Mouse (Mus musculus): ENCODE measurements around the gene Mtus2. TPM values are rescaled to one million over a fixed set of nuclear protein-coding genes. Genes with fewer than 3 reads are reported as not detected.

Gene Mtus2
- total and polyA plus RNA-seq, 3 experiments, result 0.03 to 0.13 TPM; not detected in 1

GRCm38 (mm10) chr5:148090191-148090821 is 133.2 kb downstream of the Mtus2 start:
- no peak for TF ChIP-seq MAFK (IDR thresholded peaks at IDR 0.05; ENCODE audit: insufficient replicate concordance, low read length)
- no peak for TF ChIP-seq MYC (IDR thresholded peaks at IDR 0.05; ENCODE audit: low read depth, low read length)
- no peak for TF ChIP-seq RAD21 (IDR thresholded peaks at IDR 0.05; ENCODE audit: low read depth, low read length)
- TF ChIP-seq PAX5 (IDR thresholded peaks at IDR 0.05; ENCODE audit: low read length), result no peak
- no peak for TF ChIP-seq USF2 (conservative IDR thresholded peaks at IDR 0.05; ENCODE audit: low read depth, low read length)
- TF ChIP-seq HCFC1 (IDR thresholded peaks at IDR 0.05; ENCODE audit: low read depth, low read length), result no peak
- TF ChIP-seq POLR2A (IDR thresholded peaks at IDR 0.05; ENCODE audit: low read depth, low read length), result no peak
- no peak for TF ChIP-seq CHD1 (IDR thresholded peaks at IDR 0.05; ENCODE audit: low read depth, low read length)
- no peak for TF ChIP-seq TCF12 (IDR thresholded peaks at IDR 0.05; ENCODE audit: low read depth, low read length)
- TF ChIP-seq MAZ (IDR thresholded peaks at IDR 0.05; ENCODE audit: low read depth, low read length), result no peak
- no peak for TF ChIP-seq MXI1 (IDR thresholded peaks at IDR 0.05; ENCODE audit: low read depth, low read length)
- TF ChIP-seq JUN (IDR thresholded peaks at IDR 0.05; ENCODE audit: insufficient read depth, low read depth, low read length), result no peak
- no peak for TF ChIP-seq RCOR1 (conservative IDR thresholded peaks at IDR 0.05; ENCODE audit: low read depth, low read length)
- no peak for TF ChIP-seq GABPA (IDR thresholded peaks at IDR 0.05; ENCODE audit: insufficient replicate concordance, low read depth, low read length)
- Histone ChIP-seq H3K9ac (ENCODE audit: insufficient read depth, low read depth) (no peak overlapping the region), H3K9me3 (replicated peaks; ENCODE audit: low read length) (peaks cover 58% of the 10 kb centered on the region), H3K4me3 (replicated peaks in 1 of 3; ENCODE audit: low read depth in 2 of 3, low read length in 2 of 3, poor library complexity in 1 of 3) (no peak overlapping the region), H3K36me3 (replicated peaks in 1 of 2; ENCODE audit: control insufficient read depth in 1 of 2, insufficient read depth in 1 of 2, low read length in 1 of 2) (no peaks in the 10 kb centered on the region), H3K79me2 (replicated peaks; ENCODE audit: control insufficient read depth, extremely low read depth, insufficient read depth, poor library complexity, severe bottlenecking) (no peaks in the 10 kb centered on the region), H3K4me1 (ENCODE audit: control insufficient read depth in 1 of 2, insufficient read depth in 2 of 2) (no peaks in the 10 kb centered on the region), H3K27me3 (replicated peaks) (no peaks in the 10 kb centered on the region), H3K27ac (ENCODE audit: insufficient read depth, low read depth) (no peak overlapping the region), H3K4me2 (ENCODE audit: insufficient read depth, low read depth, poor library complexity, severe bottlenecking) (no peak overlapping the region)
- no peak for DNase-seq (ENCODE audit: extremely low read depth)
- in situ Hi-C loops (cut with MboI; ENCODE audit: low pct_ligation_motif_present, low pct_unique_long_range_greater_than_20kb, low sequenced_read_pairs) (no loop called here), dilution Hi-C loops (cut with MboI; ENCODE audit: extremely low pct_ligation_motif_present, extremely low pct_unique_long_range_greater_than_20kb, low sequenced_read_pairs) (no loop called here)

- TF ChIP-seq USF1 (IDR thresholded peaks at IDR 0.05; ENCODE audit: low read depth, low read length), result no peak
- no peak for TF ChIP-seq ZMIZ1 (IDR thresholded peaks at IDR 0.05; ENCODE audit: low read depth, low read length)
- TF ChIP-seq IRF4 (IDR thresholded peaks at IDR 0.05; ENCODE audit: low read depth, low read length), result no peak
- no peak for TF ChIP-seq POLR2A (IDR thresholded peaks at IDR 0.05; ENCODE audit: low read depth, low read length)
- no peak for TF ChIP-seq EP300 (IDR thresholded peaks at IDR 0.05; ENCODE audit: low read length)
- no peak for TF ChIP-seq ZNF384 (IDR thresholded peaks at IDR 0.05; ENCODE audit: low read depth, low read length)
- dilution Hi-C loops (cut with MboI; ENCODE audit: extremely low pct_ligation_motif_present, extremely low pct_unique_long_range_greater_than_20kb, low sequenced_read_pairs), result no loop called here
- in situ Hi-C loops (cut with MboI; ENCODE audit: low pct_ligation_motif_present, low pct_unique_long_range_greater_than_20kb, low sequenced_read_pairs), result no loop called here
- no peaks in the 10 kb centered on the region for H3K79me2 ChIP-seq (replicated peaks; ENCODE audit: control insufficient read depth, extremely low read depth, insufficient read depth, poor library complexity, severe bottlenecking)
- no peaks in the 10 kb centered on the region for H3K36me3 ChIP-seq (replicated peaks in 1 of 2; ENCODE audit: control insufficient read depth in 1 of 2, insufficient read depth in 1 of 2, low read length in 1 of 2)
- no peaks in the 10 kb centered on the region for H3K4me1 ChIP-seq (ENCODE audit: control insufficient read depth in 1 of 2, insufficient read depth in 2 of 2)
- H3K27me3 ChIP-seq (replicated peaks), result no peaks in the 10 kb centered on the region
- no peak overlapping the region for H3K4me3 ChIP-seq (replicated peaks in 1 of 3; ENCODE audit: low read depth in 2 of 3, low read length in 2 of 3, poor library complexity in 1 of 3)
- peaks cover 52% of the 10 kb centered on the region for H3K9me3 ChIP-seq (replicated peaks; ENCODE audit: low read length)
- no peak overlapping the region for H3K27ac ChIP-seq (ENCODE audit: insufficient read depth, low read depth)
- H3K4me2 ChIP-seq (ENCODE audit: insufficient read depth, low read depth, poor library complexity, severe bottlenecking), result no peak overlapping the region
- no peak for DNase-seq (ENCODE audit: extremely low read depth)
- H3K9ac ChIP-seq (ENCODE audit: insufficient read depth, low read depth), result no peak overlapping the region
Measured at GRCm38 (mm10) chr5:148094640-148095039, 137.5 kb downstream of the Mtus2 start.

All from CH12.LX (cell line).